Mouse (Mus musculus): Measurements from ENCODE around the gene Fto. TPM values are rescaled to one million over a fixed set of nuclear protein-coding genes. Genes with fewer than 3 reads are reported as not detected.
A peak's percentile ranks its signal among the peaks of the same experiment; 100 is the strongest.

Gene Fto
- total RNA-seq, 2 experiments from 2014 or later: 146 to 151 TPM

- peak overlapping the region; percentile 83 for H3K27ac ChIP-seq
- H3K4me3 ChIP-seq: no peak overlapping the region
- DNase-seq (ENCODE audit: low spot score in 2 of 2): peak; percentile 40 to 41
- no peak for TF ChIP-seq CTCF (conservative IDR thresholded peaks at IDR 0.05)
Measured at GRCm38 (mm10) chr8:91551775-91552538, 238.6 kb downstream of the Fto start.

- no peak for DNase-seq (ENCODE audit: low spot score in 2 of 2)
- Histone ChIP-seq H3K27ac (peak overlapping the region; percentile 83), H3K4me3 (no peak overlapping the region)
- TF ChIP-seq CTCF (conservative IDR thresholded peaks at IDR 0.05): no peak
Measured at GRCm38 (mm10) chr8:91552635-91553034, 239.3 kb downstream of the Fto start.

- no peak for DNase-seq (ENCODE audit: low spot score in 2 of 2)
- Histone ChIP-seq H3K27ac (no peak overlapping the region), H3K4me3 (no peak overlapping the region)
- TF ChIP-seq CTCF (conservative IDR thresholded peaks at IDR 0.05): no peak
Measured at GRCm38 (mm10) chr8:91553387-91553786, 240.1 kb downstream of the Fto start.

GRCm38 (mm10) chr8:91557041-91557587, 243.8 kb downstream of the Fto start:
- Histone ChIP-seq H3K4me3 (no peak overlapping the region), H3K27ac (no peak overlapping the region)
- no peak for DNase-seq (ENCODE audit: low spot score in 2 of 2)
- no peak for TF ChIP-seq CTCF (conservative IDR thresholded peaks at IDR 0.05)

- no peak for DNase-seq (ENCODE audit: low spot score in 2 of 2)
- no peak overlapping the region for H3K27ac ChIP-seq
- no peak for TF ChIP-seq CTCF (conservative IDR thresholded peaks at IDR 0.05)
- H3K4me3 ChIP-seq: no peak overlapping the region
Measured at GRCm38 (mm10) chr8:91558408-91558807, 245.1 kb downstream of the Fto start.

- H3K4me3 ChIP-seq: no peak overlapping the region
- no peak overlapping the region for H3K27ac ChIP-seq
- no peak for DNase-seq (ENCODE audit: low spot score in 2 of 2)
- no peak for TF ChIP-seq CTCF (conservative IDR thresholded peaks at IDR 0.05)
Measured at GRCm38 (mm10) chr8:91560017-91560591, 246.8 kb downstream of the Fto start.

GRCm38 (mm10) chr8:91561241-91561640, 247.9 kb downstream of the Fto start:
- H3K27ac ChIP-seq: no peak overlapping the region
- DNase-seq (ENCODE audit: low spot score in 2 of 2): no peak
- no peak for TF ChIP-seq CTCF (conservative IDR thresholded peaks at IDR 0.05)
- no peak overlapping the region for H3K4me3 ChIP-seq

- DNase-seq (ENCODE audit: low spot score in 2 of 2): no peak
- H3K4me3 ChIP-seq: no peak overlapping the region
- 0 out of 2 replicates have a peak overlapping the region, but pooled peaks have one; percentile 41 for H3K27ac ChIP-seq
- TF ChIP-seq CTCF (conservative IDR thresholded peaks at IDR 0.05): no peak
Measured at GRCm38 (mm10) chr8:91562600-91562999, 249.3 kb downstream of the Fto start.

GRCm38 (mm10) chr8:91563326-91563725, 250.0 kb downstream of the Fto start:
- no peak for TF ChIP-seq CTCF (conservative IDR thresholded peaks at IDR 0.05)
- DNase-seq (ENCODE audit: low spot score in 2 of 2): no peak
- Histone ChIP-seq H3K27ac (no peak overlapping the region), H3K4me3 (no peak overlapping the region)

GRCm38 (mm10) chr8:91565869-91566502, 252.7 kb downstream of the Fto start:
- peak in 1 of 2 experiments; percentile 23 for DNase-seq (ENCODE audit: low spot score in 2 of 2)
- TF ChIP-seq CTCF (conservative IDR thresholded peaks at IDR 0.05): no peak
- Histone ChIP-seq H3K27ac (peak overlapping the region; percentile 88), H3K4me3 (no peak overlapping the region)

- DNase-seq (ENCODE audit: low spot score in 2 of 2): no peak
- Histone ChIP-seq H3K27ac (peak overlapping the region; percentile 88), H3K4me3 (no peak overlapping the region)
- TF ChIP-seq CTCF (conservative IDR thresholded peaks at IDR 0.05): no peak
Measured at GRCm38 (mm10) chr8:91566503-91566869, 253.2 kb downstream of the Fto start.

- H3K27ac ChIP-seq: peak overlapping the region; percentile 52
- no peak for DNase-seq (ENCODE audit: low spot score in 2 of 2)
- H3K4me3 ChIP-seq: no peak overlapping the region
- TF ChIP-seq CTCF (conservative IDR thresholded peaks at IDR 0.05): no peak
Measured at GRCm38 (mm10) chr8:91569874-91570273, 256.5 kb downstream of the Fto start.

- TF ChIP-seq CTCF (conservative IDR thresholded peaks at IDR 0.05): no peak
- H3K27ac ChIP-seq: peak overlapping the region; percentile 52; the same call in 1 of the 2 replicates
- no peak for DNase-seq (ENCODE audit: low spot score in 2 of 2)
- H3K4me3 ChIP-seq: no peak overlapping the region
Measured at GRCm38 (mm10) chr8:91570809-91571208, 257.5 kb downstream of the Fto start.

All from layer of hippocampus, adult 2 months (tissue).